Mouse (Mus musculus): Measurements from ENCODE around the gene Nek1. TPM values are rescaled to one million over a fixed set of nuclear protein-coding genes. Genes with fewer than 3 reads are reported as not detected.

Nek1 gene
- polyA plus RNA-seq (2012; rRNA removed) (8.6 and 10.8 TPM in 2 replicates), polyA plus RNA-seq (2014; fragmentation: Nextera tagmentation; extraction: Ambion mirVana) (21.9 and 23.0 TPM in 2 replicates)

- DNase-seq (ENCODE audit: low spot score), result peak; percentile 96
- ATAC-seq (ENCODE audit: low FRiP score, low read depth), result peak; percentile 95
- TF ChIP-seq POLR2A (IDR thresholded peaks at IDR 0.05; ENCODE audit: borderline replicate concordance, extremely low read depth, insufficient read depth, insufficient read length), result peak; percentile 79; the same call in 1 of the 2 replicates
- Histone ChIP-seq H3K27ac (replicated peaks; ENCODE audit: low read depth, low read length) (peak within 1 kb of the TSS; percentile 88), H3K36me3 (ENCODE audit: control insufficient read depth, insufficient read depth, low read length) (no peaks in the 10 kb centered on the region), H3K4me1 (ENCODE audit: control insufficient read depth, insufficient read depth, low read length) (peaks cover 6% of the 10 kb centered on the region; the same call in 1 of the 2 replicates), H3K9ac (ENCODE audit: low read depth, low read length, severe bottlenecking) (peak within 1 kb of the TSS; percentile 79), H3K4me2 (replicated peaks; ENCODE audit: low read depth, low read length, severe bottlenecking) (peak within 1 kb of the TSS; percentile 77), H3K9me3 (ENCODE audit: control insufficient read depth, low read length) (no peaks in the 10 kb centered on the region), H3K27me3 (ENCODE audit: control insufficient read depth, insufficient read depth, low read length) (no peaks in the 10 kb centered on the region), H3K4me3 (replicated peaks; ENCODE audit: low read length) (peak within 1 kb of the TSS; percentile 84)
- WGBS, result under 1% methylated on average over 57 of the region's 57 CpGs
Measured at GRCm38 (mm10) chr8:60992910-60993638, at the start of gene Nek1. Gene Nek1, plus strand, starts transcription at chr8:60993195.

- DNase-seq (ENCODE audit: low spot score), result no peak
- no peak for ATAC-seq (ENCODE audit: low FRiP score, low read depth)
- H3K27ac ChIP-seq (replicated peaks; ENCODE audit: low read depth, low read length), result no peak overlapping the region
- no peaks in the 10 kb centered on the region for H3K36me3 ChIP-seq (ENCODE audit: control insufficient read depth, insufficient read depth, low read length)
- H3K9me3 ChIP-seq (ENCODE audit: control insufficient read depth, low read length), result no peaks in the 10 kb centered on the region
- 0 out of 2 replicates have a peak, but pooled peaks cover 2% of the 10 kb centered on the region for H3K4me1 ChIP-seq (ENCODE audit: control insufficient read depth, insufficient read depth, low read length)
- H3K27me3 ChIP-seq (ENCODE audit: control insufficient read depth, insufficient read depth, low read length), result no peaks in the 10 kb centered on the region
- H3K4me2 ChIP-seq (replicated peaks; ENCODE audit: low read depth, low read length, severe bottlenecking), result no peak overlapping the region
- H3K4me3 ChIP-seq (replicated peaks; ENCODE audit: low read length), result no peak overlapping the region
- no peak for TF ChIP-seq POLR2A (IDR thresholded peaks at IDR 0.05; ENCODE audit: borderline replicate concordance, extremely low read depth, insufficient read depth, insufficient read length)
- H3K9ac ChIP-seq (ENCODE audit: low read depth, low read length, severe bottlenecking), result no peak overlapping the region
Measured at GRCm38 (mm10) chr8:60947503-60947902, 45.5 kb upstream of the Nek1 start.

DNA sequence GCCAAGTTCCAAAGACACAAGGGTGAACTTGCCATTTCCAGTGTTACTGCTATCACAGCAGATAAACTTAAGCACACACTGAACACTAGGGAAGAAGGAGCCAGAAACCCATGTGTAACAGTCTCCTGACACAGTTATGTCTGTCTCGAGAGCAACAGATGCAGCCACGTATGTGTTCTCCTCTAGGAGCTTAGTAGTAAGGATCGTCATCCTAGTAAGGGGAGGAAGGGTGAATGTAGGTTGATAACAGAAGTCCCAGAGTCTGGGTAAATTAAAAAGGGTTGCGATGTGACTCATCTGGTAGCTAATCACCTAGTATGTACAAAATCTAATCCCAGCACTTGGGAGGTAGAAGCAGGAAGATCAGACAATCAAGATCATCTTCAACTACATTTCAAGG, 43.1 kb upstream of the Nek1 start:
- H3K9me3 ChIP-seq (ENCODE audit: control insufficient read depth, low read length), result no peaks in the 10 kb centered on the region
- no peak overlapping the region for H3K4me2 ChIP-seq (replicated peaks; ENCODE audit: low read depth, low read length, severe bottlenecking)
- no peak for TF ChIP-seq POLR2A (IDR thresholded peaks at IDR 0.05; ENCODE audit: borderline replicate concordance, extremely low read depth, insufficient read depth, insufficient read length)
- no peak overlapping the region for H3K9ac ChIP-seq (ENCODE audit: low read depth, low read length, severe bottlenecking)
- ATAC-seq (ENCODE audit: low FRiP score, low read depth), result no peak
- WGBS, result 59% methylated on average over 4 of the region's 4 CpGs
- no peak overlapping the region for H3K27ac ChIP-seq (replicated peaks; ENCODE audit: low read depth, low read length)
- no peaks in the 10 kb centered on the region for H3K36me3 ChIP-seq (ENCODE audit: control insufficient read depth, insufficient read depth, low read length)
- DNase-seq (ENCODE audit: low spot score), result no peak
- no peaks in the 10 kb centered on the region for H3K27me3 ChIP-seq (ENCODE audit: control insufficient read depth, insufficient read depth, low read length)
- peaks cover 2% of the 10 kb centered on the region; the same call in 1 of the 2 replicates for H3K4me1 ChIP-seq (ENCODE audit: control insufficient read depth, insufficient read depth, low read length)
- no peak overlapping the region for H3K4me3 ChIP-seq (replicated peaks; ENCODE audit: low read length)

DNA sequence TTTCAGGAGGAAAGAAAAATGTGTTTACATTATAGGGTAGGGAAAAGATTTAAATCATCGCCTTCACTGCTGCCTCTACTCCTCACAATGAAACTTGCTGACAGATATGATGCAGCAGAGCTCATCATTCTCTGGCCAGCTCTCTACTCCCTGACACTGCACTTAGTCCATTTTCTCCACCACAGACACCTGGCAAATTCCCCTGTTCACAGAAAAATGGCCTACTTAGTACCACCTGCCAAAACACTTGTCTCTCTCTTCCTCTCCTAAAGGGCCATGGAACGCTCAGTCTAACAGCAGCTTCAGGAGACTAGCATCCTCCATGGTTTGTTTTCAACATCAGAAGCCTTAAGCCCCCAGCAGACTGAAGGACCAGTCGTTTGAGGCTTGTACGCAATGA, 41.7 kb upstream of the Nek1 start:
- no peak overlapping the region for H3K4me2 ChIP-seq (replicated peaks; ENCODE audit: low read depth, low read length, severe bottlenecking)
- no peaks in the 10 kb centered on the region for H3K9me3 ChIP-seq (ENCODE audit: control insufficient read depth, low read length)
- DNase-seq (ENCODE audit: low spot score), result no peak
- no peak overlapping the region for H3K9ac ChIP-seq (ENCODE audit: low read depth, low read length, severe bottlenecking)
- H3K4me3 ChIP-seq (replicated peaks; ENCODE audit: low read length), result no peak overlapping the region
- H3K36me3 ChIP-seq (ENCODE audit: control insufficient read depth, insufficient read depth, low read length), result no peaks in the 10 kb centered on the region
- H3K27ac ChIP-seq (replicated peaks; ENCODE audit: low read depth, low read length), result no peak overlapping the region
- TF ChIP-seq POLR2A (IDR thresholded peaks at IDR 0.05; ENCODE audit: borderline replicate concordance, extremely low read depth, insufficient read depth, insufficient read length), result no peak
- ATAC-seq (ENCODE audit: low FRiP score, low read depth), result no peak
- WGBS, result 74% methylated on average over 4 of the region's 4 CpGs
- peaks cover 2% of the 10 kb centered on the region; the same call in 1 of the 2 replicates for H3K4me1 ChIP-seq (ENCODE audit: control insufficient read depth, insufficient read depth, low read length)
- no peaks in the 10 kb centered on the region for H3K27me3 ChIP-seq (ENCODE audit: control insufficient read depth, insufficient read depth, low read length)

DNA sequence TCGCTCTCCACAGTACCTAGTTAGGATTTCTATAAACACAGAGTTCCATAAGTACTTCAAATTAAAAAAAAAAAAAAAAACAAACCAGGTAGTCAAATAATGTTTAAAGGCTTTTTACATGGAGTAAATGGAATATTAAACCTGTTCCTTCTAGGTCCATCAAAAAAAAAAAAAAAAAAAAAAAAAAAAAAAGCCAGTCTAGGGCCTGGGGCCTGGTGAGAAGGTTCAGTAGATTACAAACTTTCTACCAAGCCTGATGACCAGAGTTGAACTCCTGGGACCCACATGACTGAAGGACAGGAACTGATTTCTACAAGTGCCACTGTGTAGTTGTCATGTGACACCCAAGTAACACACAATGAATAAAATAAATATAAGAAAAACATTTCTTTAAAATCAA, 41.2 kb upstream of the Nek1 start:
- ATAC-seq (ENCODE audit: low FRiP score, low read depth) (no peak), DNase-seq (ENCODE audit: low spot score) (no peak)
- no peak for TF ChIP-seq POLR2A (IDR thresholded peaks at IDR 0.05; ENCODE audit: borderline replicate concordance, extremely low read depth, insufficient read depth, insufficient read length)
- Histone ChIP-seq H3K4me3 (replicated peaks; ENCODE audit: low read length) (no peak overlapping the region), H3K4me1 (ENCODE audit: control insufficient read depth, insufficient read depth, low read length) (peaks cover 2% of the 10 kb centered on the region; the same call in 1 of the 2 replicates), H3K36me3 (ENCODE audit: control insufficient read depth, insufficient read depth, low read length) (no peaks in the 10 kb centered on the region), H3K4me2 (replicated peaks; ENCODE audit: low read depth, low read length, severe bottlenecking) (no peak overlapping the region), H3K27ac (replicated peaks; ENCODE audit: low read depth, low read length) (no peak overlapping the region), H3K9me3 (ENCODE audit: control insufficient read depth, low read length) (no peaks in the 10 kb centered on the region), H3K27me3 (ENCODE audit: control insufficient read depth, insufficient read depth, low read length) (no peaks in the 10 kb centered on the region), H3K9ac (ENCODE audit: low read depth, low read length, severe bottlenecking) (no peak overlapping the region)
- 89% methylated on average over 1 of the region's 1 CpGs for WGBS
